Mouse (Mus musculus) forebrain, embryonic 11.5 days (tissue): ENCODE results near the gene Psmd10. TPM values are rescaled to one million over a fixed set of nuclear protein-coding genes. Genes with fewer than 3 reads are reported as not detected.

Experiments
- ATAC-seq: fragments of 200-750 bp; cut with Nextera tagmentation; replicated peaks from 2 replicates; pipeline ENCODE4 v1.8.0; 2017; ENCODE audit warnings: moderate TSS enrichment; ENCODE audit not compliant: low FRiP score
- DNase-seq: peaks from one replicate; pipeline ENCODE4 v3.0.0-alpha.2; 2017; ENCODE audit warnings: low spot score
- H3K27ac ChIP-seq: fragments of 300-500 bp; sonication (generic); 2 replicates; pipeline ENCODE4 v1.5.1; 2014; ENCODE audit warnings: low read depth, low read length
- H3K27me3 ChIP-seq: fragments of 300-500 bp; sonication (generic); 2 replicates; pipeline ENCODE4 v1.6.1; 2014; ENCODE audit warnings: mild to moderate bottlenecking, low read length, mixed read lengths; ENCODE audit not compliant: control insufficient read depth, insufficient read depth
- H3K36me3 ChIP-seq: fragments of 300-500 bp; sonication (generic); 2 replicates; pipeline ENCODE4 v1.6.1; 2014; ENCODE audit warnings: mild to moderate bottlenecking, low read length, moderate library complexity, mixed read lengths; ENCODE audit not compliant: control insufficient read depth, insufficient read depth
- H3K4me1 ChIP-seq: fragments of 300-500 bp; sonication (generic); replicated peaks from 2 replicates; pipeline ENCODE4 v1.6.1; 2014; ENCODE audit warnings: low read length, mixed read lengths; ENCODE audit not compliant: control insufficient read depth, insufficient read depth
- H3K4me2 ChIP-seq: fragments of 300-500 bp; sonication (generic); 2 replicates; pipeline ENCODE4 v1.6.1; 2014; ENCODE audit warnings: low read depth, mild to moderate bottlenecking, low read length, moderate library complexity, mixed read lengths; ENCODE audit not compliant: severe bottlenecking
- H3K4me3 ChIP-seq: fragments of 300-500 bp; sonication (generic); 2 replicates; pipeline ENCODE4 v1.5.1; 2014; ENCODE audit warnings: low read depth, low read length
- H3K9ac ChIP-seq: fragments of 300-500 bp; sonication (generic); 2 replicates; pipeline ENCODE4 v1.6.1; 2014; ENCODE audit warnings: low read length
- H3K9me3 ChIP-seq: fragments of 300-500 bp; sonication (generic); 2 replicates; pipeline ENCODE4 v1.6.1; 2016; ENCODE audit warnings: low read length, mixed read lengths; ENCODE audit not compliant: control insufficient read depth
- WGBS: fragments of 180-500 bp; shearing (Covaris S2); extraction: QIAGEN DNeasy Blood & Tissue Kit; methylation state at CpG from one replicate; pipeline ENCODE4 v1.1.7; 2014; 5-methylcytosine and 5-hydroxymethylcytosine counted together
- polyA plus RNA-seq: library from polyadenylated mRNA; unstranded; fragments of >200 nt; fragmentation: Nextera tagmentation; extraction: Ambion mirVana; gene quantifications from 2 replicates; pipeline ENCODE4 v1.2.1, GENCODE M21; 2014

Gene Psmd10
- polyA plus RNA-seq, result 38.5 and 44.6 TPM in 2 replicates

DNA sequence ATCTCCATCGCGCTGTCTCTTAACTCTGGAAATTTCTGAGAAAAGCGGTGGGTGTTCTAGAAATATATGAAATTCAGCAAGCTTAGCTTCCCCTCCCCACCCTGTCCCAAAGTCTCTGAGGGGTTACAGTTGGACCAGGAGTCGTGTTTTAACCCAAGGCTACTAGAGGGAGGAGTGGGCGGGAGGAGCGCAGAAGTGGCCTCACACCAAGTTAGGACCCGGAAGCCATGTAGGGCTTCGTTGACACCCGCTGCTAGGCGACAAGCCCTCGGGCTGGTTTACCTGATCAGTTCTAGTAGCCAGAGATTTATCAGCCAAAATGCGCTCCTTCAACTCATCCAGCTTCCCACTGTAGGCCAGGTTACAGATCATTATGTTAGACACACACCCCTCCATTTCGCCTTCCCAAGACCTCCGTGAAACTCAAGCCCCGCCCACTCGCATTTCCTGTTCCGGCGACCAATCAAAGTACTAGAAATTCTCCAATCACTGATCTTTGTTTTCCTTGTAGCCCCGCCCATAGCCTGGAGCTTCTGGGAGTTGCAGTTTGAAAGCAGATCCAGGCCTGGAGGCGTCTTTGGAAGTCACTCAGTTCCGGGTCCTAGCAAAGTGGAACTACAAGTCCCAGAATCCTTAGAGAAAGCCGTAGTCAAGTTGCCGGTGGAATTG, at the start of gene Psmd10, which contains the start of gene Atg4a:
Gene Psmd10 (minus strand): TSS at position 457 of the 669 bp plus-strand sequence.
Gene Atg4a (plus strand): TSS at position 636 of the 669 bp plus-strand sequence.
- Histone ChIP-seq H3K27me3 (peaks cover 7% of the 10 kb centered on the region; the same call in 1 of the 2 replicates), H3K4me3 (peak within 1 kb of the TSS; percentile 44), H3K27ac (no peak within 1 kb of the TSS), H3K4me2 (peak within 1 kb of the TSS; percentile 45), H3K9ac (peak within 1 kb of the TSS; percentile 52; the same call in 1 of the 2 replicates), H3K4me1 (no peaks in the 10 kb centered on the region), H3K9me3 (no peaks in the 10 kb centered on the region), H3K36me3 (no peaks in the 10 kb centered on the region)
- DNase-seq (peak; percentile 90), ATAC-seq (peak; percentile 98)
- 23% methylated on average over 23 of the region's 23 CpGs for WGBS

DNA sequence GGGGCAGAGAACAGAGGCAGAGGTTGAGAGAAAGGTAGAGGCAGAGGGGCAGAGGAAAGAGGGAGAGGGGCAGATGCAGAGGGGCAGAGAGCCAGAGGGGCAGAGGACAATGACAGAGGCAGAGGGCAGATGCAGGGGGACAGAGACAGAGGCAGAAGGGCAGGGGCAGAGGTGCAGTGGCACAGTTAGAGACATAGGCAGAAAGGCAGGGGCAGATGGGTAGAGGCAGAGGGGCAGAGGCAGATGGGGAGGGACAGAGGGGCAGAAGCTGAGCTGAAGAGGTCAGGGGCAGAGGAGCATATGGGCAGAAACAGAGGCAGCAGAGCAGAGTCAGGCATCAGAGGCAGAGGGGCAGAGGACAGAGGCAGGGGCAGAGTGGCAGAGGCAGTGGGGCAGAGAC, 42.4 kb upstream of the Psmd10 start:
- H3K27ac ChIP-seq, result no peak overlapping the region

DNA sequence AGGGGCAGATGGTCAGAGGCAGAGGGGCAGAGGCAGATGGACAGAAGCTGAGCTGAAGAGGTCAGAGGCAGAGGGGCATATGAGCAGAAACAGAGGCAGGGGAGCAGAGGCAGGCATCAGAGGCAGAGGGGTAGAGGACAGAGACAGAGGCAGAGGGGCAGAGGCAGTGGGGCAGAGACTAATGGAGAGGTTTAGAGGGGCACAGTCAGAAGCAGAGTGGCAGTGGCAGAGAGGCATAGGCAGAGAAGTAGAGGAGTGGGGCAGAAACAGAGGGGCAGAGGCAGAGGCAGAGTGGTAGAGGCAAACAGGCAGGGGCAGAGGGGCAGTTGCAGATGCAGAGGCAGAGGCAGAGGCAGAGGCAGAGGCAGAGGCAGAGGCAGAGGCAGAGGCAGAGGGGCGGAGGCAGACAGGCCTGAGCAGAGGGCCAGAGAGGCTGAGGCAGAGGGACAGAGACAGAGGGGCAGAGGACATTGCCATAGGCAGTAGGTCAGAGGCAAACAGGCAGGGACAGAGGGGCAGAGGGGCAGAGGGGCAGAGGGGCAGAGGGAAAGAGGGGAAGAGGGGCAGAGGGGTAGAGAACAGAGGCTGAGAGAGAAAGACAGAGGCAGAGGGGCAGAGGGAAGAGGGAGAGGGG, 41.5 kb upstream of the Psmd10 start:
- Histone ChIP-seq H3K4me3 (no peak overlapping the region), H3K4me1 (no peaks in the 10 kb centered on the region), H3K4me2 (no peak overlapping the region), H3K9ac (no peak overlapping the region), H3K36me3 (no peaks in the 10 kb centered on the region), H3K27ac (no peak overlapping the region), H3K9me3 (no peaks in the 10 kb centered on the region), H3K27me3 (peaks cover 14% of the 10 kb centered on the region; the same call in 1 of the 2 replicates)
- ATAC-seq (no peak), DNase-seq (no peak)
- 60% methylated on average over 1 of the region's 1 CpGs for WGBS

More for the DNA sequence above, 42.4 kb upstream of the Psmd10 start:
- no peak overlapping the region for H3K4me2 ChIP-seq
- H3K36me3 ChIP-seq, result no peaks in the 10 kb centered on the region
- H3K4me3 ChIP-seq, result no peak overlapping the region
- H3K9me3 ChIP-seq, result no peaks in the 10 kb centered on the region
- H3K4me1 ChIP-seq, result no peaks in the 10 kb centered on the region
- no peak for ATAC-seq
- H3K9ac ChIP-seq, result no peak overlapping the region
- DNase-seq, result no peak
- peaks cover 12% of the 10 kb centered on the region; the same call in 1 of the 2 replicates for H3K27me3 ChIP-seq

DNA sequence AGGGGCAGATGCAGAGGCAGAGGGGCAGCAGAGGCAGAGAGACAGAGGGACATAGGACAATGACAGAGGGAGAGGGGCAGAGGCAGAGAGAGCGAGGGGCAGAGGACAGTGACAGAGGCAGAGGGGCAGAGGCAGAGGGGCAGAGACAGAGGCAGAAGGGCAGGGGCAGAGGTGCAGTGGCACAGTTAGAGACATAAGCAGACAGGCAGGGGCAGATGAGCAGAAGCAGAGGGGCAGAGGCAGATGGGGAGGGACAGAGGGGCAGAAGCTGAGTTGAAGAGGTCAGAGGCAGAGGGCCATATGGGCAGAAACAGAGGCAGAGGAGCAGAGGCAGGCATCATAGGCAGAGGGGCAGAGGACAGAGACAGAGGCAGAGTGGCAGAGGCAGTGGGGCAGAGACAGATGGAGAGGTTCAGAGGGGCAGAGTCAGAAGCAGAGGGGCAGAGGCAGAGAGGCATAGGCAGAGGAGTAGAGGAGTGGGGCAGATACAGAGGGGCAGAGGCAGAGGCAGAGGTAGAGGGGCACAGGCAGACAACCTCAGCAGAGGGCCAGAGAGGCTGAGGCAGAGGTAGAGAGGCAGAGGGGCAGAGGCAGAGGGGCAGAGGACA, 40.5 kb upstream of the Psmd10 start:
- Histone ChIP-seq H3K27me3 (peaks cover 14% of the 10 kb centered on the region; the same call in 1 of the 2 replicates), H3K4me2 (no peak overlapping the region), H3K4me1 (no peaks in the 10 kb centered on the region), H3K9me3 (no peaks in the 10 kb centered on the region), H3K4me3 (no peak overlapping the region), H3K27ac (no peak overlapping the region), H3K9ac (no peak overlapping the region), H3K36me3 (no peaks in the 10 kb centered on the region)
- ATAC-seq (peak; percentile 71), DNase-seq (no peak)
- 78% methylated on average over 1 of the region's 1 CpGs for WGBS

DNA sequence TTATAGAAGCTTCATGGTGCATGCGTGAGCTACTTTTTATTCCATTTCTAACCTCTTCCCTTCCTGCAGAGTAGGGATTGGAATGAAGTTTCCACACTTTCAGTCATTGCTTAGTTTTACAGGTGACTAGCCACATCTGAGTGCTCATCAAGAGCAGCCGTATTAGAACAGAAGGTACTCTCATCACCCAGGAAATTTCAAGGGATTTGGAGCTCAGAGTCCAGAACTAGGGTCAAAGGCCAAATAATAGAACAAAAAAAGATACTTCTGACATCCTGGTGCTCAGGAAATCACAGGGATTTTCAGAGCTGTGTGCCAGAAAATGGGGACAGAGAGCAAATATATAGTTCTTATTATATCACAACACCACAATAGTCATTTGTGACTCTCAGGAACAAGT, 28.7 kb upstream of the Psmd10 start:
- H3K27me3 ChIP-seq, result peaks cover 37% of the 10 kb centered on the region
- no peak overlapping the region for H3K4me3 ChIP-seq
- no peak overlapping the region for H3K4me2 ChIP-seq
- no peak overlapping the region for H3K9ac ChIP-seq
- DNase-seq (no peak), ATAC-seq (no peak)
- H3K4me1 ChIP-seq, result no peaks in the 10 kb centered on the region
- WGBS, result 77% methylated on average over 2 of the region's 2 CpGs
- no peaks in the 10 kb centered on the region for H3K9me3 ChIP-seq
- H3K27ac ChIP-seq, result no peak overlapping the region
- H3K36me3 ChIP-seq, result no peaks in the 10 kb centered on the region

DNA sequence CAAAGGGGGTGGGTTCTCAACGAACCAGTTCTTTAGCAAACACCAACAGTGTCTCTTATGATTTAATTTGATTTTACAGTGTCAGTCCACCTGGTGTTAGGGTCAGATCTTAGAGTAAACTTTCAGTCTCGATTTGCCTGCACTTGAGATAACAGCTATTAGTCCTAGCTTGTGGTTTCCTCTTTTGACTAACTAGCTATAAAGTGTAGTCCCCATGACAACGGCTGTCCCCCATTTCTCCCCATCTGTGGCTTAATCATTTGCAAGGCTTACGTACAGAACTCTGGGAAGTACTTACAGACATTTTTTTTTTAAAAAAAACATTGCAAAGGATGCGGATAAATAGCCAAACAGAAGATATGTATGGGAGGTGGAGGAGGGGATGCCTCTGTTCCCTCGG, 28.3 kb upstream of the Psmd10 start:
- no peaks in the 10 kb centered on the region for H3K4me1 ChIP-seq
- no peak overlapping the region for H3K27ac ChIP-seq
- 72% methylated on average over 6 of the region's 6 CpGs for WGBS
- no peaks in the 10 kb centered on the region for H3K9me3 ChIP-seq
- H3K9ac ChIP-seq, result no peak overlapping the region
- no peak overlapping the region for H3K4me2 ChIP-seq
- H3K27me3 ChIP-seq, result peaks cover 37% of the 10 kb centered on the region
- H3K4me3 ChIP-seq, result no peak overlapping the region
- no peaks in the 10 kb centered on the region for H3K36me3 ChIP-seq
- ATAC-seq (no peak), DNase-seq (no peak)

DNA sequence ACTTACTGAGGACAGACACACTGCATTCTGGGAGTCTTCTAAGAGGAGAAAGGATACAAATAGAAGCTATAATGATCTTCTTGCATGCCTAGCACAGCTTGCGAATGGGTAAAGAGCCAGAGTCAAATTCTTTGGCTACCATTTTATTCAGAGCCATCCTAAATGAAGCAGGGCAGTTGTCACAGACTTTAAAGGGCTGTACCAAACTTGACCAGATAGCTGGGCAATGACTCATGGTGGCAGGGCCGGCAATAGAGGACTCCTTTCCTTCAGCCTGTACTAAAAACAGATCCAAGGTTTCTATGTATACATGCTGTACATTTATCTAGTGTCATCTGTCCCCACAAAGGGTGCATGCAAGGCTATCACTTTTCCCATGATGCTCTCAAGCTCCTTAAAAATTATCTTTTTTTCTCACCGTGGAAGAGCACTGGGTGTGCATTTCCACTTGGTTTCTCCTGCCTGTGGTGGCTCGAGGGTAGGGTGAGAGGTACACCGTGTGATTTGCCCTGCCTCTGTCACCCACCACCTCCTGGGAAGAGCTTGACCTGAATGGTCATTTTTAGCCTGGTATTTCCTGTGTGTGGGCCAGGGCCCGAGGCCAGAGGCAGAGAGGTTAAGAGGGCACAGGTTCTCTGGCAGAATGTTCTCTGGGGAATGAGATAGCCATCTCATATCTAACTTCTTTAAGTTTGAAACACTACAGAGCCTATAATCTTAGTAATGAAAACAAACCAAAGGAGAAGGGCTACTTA, 26.9 kb upstream of the Psmd10 start:
- 63% methylated on average over 6 of the region's 6 CpGs for WGBS
- Histone ChIP-seq H3K4me3 (no peak overlapping the region), H3K36me3 (no peaks in the 10 kb centered on the region)

DNA sequence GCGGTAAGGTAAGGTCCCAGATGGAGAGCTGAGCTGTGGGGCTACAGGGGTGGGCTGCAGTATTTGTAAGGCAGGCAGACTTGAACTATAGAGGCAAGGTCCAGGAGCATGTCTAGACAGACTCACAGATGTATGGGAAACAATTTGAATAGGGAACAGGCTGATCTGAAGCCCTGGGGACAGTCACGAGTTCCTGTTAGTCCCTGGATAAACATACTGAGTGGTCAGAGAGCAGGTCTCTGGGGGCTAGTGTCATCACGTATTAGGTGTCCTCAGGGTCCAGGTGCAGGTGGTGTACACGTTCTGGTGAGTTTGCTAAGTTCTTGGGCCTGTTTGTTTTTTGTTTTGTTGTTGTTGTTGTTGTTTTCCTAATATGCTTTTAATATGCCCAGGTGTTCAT, 23.6 kb upstream of the Psmd10 start:
- ATAC-seq, result no peak
- no peak for DNase-seq
- Histone ChIP-seq H3K27ac (no peak overlapping the region), H3K4me1 (no peaks in the 10 kb centered on the region), H3K9me3 (no peaks in the 10 kb centered on the region), H3K9ac (no peak overlapping the region), H3K4me3 (no peak overlapping the region), H3K27me3 (peaks cover 19% of the 10 kb centered on the region), H3K4me2 (no peak overlapping the region), H3K36me3 (no peaks in the 10 kb centered on the region)
- 81% methylated on average over 4 of the region's 4 CpGs for WGBS

More for the DNA sequence above, 26.9 kb upstream of the Psmd10 start:
- Histone ChIP-seq H3K9ac (no peak overlapping the region), H3K27me3 (peaks cover 32% of the 10 kb centered on the region), H3K4me2 (no peak overlapping the region), H3K27ac (no peak overlapping the region), H3K9me3 (no peaks in the 10 kb centered on the region), H3K4me1 (no peaks in the 10 kb centered on the region)
- ATAC-seq (no peak), DNase-seq (no peak)
